Mouse (Mus musculus): ENCODE measurements at regions not wholly inside any gene's neighbourhood (a gene's known extent, or its start where the extent isn't known, plus 50 kb on each side); places are given as distances from the start of the nearest gene placed in this dataset.
A peak's percentile ranks its signal among the peaks of the same experiment; 100 is the strongest.

DNA sequence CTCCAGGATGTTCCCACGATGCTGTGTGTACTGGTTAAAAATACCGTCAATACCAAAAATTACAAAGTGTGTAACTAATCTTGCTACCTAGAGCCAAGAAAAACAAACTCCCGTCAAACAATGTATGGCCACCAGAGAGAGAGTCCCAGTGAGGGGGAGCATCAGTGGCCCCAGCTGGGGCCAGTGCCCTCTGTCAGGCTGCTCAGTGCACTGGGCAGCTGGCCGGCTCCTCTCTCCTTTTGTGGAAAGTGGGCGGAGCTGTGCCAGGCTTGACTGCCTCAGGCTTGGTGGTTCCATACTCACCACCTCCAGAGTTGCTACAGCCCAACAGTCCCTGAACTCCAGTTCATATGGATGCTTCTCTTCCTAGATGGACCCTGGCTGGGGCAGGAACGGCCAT, 53.8 kb upstream of the Sept5 start:
- no peak for DNase-seq

DNA sequence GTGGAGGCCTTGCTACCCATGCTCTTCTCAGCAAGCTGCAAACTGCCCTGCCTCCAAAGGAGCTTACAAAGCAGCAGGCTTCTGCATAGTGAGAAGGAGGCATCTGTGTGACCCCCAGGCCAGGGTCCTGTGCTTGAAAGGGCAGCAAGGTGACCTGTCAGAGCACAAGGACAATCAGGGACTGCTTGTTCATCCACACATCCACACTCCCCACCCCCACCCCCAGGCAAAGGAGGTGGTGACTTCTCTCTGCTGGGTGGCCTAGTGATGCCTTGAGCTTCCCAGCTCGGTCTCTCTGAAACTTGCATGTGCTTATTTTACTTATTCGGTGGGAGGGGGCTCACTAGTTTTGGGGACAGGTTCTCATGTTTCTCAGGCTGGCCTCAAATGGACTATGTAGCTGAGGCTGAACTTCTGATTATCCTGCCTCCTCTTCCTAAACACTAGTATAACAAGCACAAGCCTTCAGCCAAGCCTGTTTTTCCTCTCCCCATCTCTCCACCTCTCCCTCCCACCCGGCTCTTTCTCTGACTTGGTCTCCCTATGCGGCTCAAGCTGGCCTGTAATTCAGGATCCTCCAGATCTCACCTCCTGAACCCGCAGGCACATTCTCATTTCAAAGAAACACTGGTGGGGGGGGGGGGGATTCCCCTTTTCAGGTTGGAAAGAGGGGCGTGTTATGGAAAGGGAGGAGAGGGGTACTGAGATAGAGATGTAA, 56.4 kb upstream of the Sept5 start:
- DNase-seq: no peak

DNA sequence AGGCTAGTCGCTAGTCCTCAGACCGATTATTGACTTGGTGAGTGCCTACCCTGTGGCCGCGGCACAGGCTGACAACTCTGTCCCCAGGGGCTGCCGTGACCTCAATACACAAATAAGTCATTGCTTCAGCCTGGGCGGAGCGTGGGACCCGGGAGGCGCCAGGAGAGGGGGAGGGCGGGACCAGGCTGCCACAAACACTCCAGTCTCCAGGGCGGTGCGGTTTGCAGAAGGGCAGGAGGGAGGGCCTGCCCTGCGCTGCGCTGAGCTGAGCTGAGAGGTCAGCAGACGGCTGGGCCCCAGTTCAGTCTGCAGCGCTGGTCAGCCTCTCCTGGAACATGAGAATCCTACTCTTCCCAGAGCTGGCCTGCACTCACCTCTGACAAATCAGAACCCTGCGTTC, 57.2 kb upstream of the Sept5 start:
- peak; percentile 83 for DNase-seq

DNA sequence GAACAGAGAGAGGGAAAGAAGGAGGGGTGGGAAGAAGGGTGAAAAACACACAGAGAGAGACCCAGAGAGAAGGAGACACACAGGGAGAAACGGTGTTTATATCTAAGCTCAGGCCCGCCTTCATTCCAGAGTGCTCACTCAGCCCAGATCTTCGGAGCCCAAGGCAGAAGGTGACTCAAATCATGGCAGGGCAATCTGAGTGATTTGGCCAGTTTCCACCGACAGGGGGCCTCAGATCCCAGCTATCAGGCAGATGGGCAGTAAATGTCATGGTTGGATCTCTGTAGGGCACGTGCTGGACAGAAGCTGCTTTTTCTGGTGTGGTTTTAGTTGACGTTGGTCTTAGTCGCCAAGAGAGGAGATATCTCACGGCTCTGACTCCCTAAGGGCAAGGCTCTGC, 57.6 kb upstream of the Sept5 start:
- DNase-seq: peak; percentile 65

DNA sequence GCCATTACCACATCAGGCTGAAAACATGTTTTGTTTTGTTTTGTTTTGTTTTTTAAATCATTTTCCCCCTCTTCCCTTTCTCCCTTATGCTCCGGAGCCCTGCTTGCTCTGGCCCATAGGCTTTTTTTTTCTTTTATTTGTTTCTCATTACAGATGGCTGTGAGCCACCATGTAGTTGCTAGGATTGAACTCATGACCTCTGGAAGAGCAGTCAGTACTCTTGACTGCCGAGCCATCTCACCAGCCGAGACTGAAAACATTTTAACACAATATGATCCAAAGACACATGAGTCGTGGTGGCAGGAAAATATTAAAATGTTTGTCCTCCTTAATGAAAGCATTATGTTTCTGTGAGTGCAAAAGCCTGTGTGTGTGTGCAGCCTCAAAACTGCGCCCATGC, 65.8 kb upstream of the Sept5 start:
- DNase-seq: no peak

DNA sequence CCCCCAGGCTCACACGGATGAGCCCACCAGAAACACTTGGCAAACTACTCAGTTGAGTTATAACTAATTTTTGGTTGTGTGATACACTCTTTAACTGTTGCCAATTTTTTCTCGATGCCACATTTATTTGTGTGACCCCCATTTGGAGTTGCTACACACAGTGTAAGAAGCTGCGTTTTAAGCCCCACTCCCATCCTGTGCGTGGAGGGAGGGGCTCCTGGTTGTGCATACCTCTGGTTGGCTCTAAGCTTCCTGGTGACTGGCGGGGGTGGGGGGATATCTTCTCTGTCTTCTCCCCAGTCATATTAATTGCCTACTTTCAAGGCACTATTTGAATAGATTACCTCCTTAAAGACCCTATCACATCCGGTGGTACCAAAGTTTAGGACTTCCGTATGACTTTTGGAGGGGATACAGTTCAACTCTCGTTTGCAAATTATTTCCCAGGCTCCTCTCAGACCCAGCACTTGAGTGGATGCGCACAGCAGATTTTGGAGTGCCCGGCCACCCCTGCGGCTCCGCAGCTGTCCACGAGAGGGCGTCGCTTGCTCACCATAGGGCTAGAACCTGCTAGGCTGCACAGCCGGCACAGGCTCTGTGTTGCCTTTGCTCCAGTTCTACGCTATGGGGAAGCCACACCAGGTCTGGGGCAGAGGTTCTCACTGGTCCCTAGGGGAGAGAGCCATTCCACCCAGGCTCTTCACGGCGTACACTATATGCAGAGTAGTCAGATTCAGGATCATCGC, 66.5 kb upstream of the Sept5 start:
- DNase-seq: peak; percentile 72

DNA sequence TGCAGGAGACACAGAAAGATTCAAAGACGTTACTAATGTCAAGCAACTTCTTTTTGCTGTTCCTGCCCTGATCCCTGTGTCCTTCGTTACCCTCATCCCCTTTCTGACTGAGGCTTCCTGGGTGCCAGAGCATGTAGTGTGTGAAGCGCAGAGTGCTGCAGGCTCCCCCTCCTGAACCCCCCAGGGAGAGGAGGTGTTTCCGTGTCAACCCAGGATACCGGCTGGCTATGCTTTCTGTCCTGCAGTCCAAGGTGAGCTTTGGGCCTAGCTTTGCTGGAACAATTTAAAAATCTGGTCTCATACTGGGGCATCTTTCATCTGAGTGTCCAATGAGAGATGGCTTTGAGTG, 67.0 kb upstream of the Sept5 start:
- no peak for DNase-seq

DNA sequence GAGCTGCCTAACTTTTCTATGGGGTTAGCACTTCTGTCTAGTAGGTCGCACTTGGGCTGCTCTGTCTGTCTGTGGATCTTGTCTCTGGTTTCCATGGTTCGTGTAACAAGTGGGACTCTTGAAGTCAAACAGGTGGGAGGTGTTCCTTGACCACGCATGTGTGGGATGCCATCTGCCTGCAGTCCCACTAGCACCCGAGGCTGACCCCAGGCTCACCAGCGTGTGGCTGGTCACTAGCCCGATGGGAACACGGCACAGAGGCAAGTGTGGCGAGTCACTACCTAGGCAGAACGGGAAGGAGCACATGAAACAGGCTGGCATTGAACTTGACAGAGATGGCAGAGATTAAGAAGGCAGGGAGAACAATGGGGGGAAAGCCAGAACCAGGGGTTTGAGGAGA, 72.5 kb upstream of the Cldn5 start:
- no peak for DNase-seq

DNA sequence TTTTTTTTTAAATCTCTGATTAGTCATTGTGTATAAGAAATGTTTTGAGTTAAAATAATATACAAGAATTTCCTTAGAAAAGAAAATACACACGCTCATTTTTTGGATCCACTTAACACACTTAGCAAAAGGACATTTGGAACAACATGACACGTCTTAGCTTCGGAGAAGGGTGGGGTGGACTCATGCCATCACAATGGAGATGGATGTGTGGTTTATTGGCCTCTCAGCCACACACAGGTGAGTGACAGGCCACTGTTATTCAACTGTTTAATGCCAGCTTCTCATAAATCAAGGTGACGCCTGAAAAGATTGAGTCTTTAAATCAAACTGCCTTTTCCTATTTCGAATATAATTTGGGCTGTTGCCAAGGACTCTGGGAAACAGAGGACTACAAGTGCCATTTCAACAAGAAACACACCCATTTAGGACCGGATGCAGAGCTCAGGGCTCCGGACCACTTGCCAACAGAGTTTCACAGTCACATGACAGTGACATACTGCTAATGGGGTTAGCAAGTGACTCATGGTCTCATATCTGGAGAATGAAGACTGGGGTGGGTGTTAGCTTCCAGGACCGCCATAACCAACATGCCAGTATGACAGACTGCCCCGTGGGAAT, 71.5 kb upstream of the Cldn5 start:
- DNase-seq: no peak

DNA sequence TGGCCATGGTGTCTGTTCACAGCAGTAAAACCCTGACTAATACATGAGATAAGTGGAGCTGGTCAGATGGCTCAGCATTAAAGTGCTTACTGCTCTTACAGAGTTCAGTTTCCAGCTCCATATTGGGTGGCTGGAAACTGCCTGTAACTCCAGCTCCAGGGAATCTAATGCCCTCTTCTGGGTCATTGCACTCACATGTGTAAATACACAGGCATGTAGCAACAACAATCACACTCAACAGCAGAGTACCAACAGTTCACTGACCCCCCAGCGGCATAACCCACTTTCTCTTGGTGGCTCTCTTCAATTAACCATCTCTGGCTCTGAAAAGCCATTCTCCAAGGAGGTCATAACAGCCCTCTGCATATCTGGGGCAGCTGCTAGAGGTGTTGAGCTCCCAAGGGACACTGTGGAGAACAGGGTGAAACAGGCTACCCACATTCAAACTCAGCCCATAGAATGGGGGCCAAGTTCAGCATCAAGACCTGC, 65.0 kb upstream of the Cldn5 start:
- DNase-seq: no peak

DNA sequence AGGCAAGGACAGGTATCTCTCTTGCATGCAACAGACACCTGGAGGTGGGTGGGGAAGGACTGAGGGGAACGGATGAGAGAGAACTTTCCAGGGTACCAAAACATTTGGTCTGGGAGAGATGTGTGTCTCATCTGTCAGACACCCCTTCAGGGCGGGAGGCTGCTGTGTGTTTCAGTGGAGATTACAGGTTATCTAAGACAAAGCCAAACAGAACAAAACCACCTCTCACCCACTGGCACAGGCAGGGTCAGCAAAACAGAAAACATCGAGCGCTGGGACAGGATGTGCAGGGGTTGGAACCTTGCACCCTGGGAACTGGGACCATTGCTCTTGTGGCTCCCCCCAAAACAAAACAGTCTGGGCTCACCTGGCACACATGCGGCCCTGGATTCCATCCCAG, 63.6 kb upstream of the Cldn5 start:
- no peak for DNase-seq

DNA sequence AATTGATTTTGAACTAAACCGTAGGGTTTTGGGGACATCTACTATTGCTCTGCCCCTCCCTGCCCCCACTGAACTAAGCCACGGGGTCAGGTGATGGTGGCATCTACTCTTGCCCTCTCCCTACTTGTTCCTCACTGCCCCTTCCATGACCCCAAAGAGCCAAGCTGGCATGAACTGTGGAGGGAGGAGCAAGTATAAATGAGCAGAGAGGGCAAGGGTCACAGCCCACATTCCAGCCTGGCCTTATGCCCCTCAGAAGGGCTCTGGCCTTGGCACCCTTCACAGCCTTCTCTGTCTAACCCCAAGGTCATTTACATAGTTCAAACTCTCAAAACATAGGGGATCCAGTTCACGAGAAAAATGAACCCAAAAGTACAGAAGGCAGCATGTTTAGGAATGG, 61.3 kb upstream of the Cldn5 start:
- DNase-seq: no peak

DNA sequence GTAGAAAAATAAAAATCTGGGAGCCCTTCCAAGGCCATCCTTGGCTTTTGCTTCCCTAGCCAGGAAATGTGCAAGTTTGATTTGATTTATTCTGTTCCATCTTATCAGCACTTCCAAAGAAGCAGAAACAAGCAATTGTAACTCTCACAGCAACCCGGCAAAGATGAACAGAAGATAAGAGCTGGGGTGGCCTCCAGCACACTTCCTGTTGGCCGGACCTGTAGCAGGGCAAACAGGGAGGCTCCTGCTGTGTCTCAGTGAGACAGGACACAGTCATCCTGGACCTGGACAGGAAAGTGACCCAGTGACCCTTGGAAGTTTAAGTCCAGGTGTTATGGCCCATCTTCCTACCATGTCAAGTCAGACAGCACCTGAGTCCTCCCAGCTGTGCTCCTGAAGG, 58.6 kb upstream of the Cldn5 start:
- DNase-seq: no peak

DNA sequence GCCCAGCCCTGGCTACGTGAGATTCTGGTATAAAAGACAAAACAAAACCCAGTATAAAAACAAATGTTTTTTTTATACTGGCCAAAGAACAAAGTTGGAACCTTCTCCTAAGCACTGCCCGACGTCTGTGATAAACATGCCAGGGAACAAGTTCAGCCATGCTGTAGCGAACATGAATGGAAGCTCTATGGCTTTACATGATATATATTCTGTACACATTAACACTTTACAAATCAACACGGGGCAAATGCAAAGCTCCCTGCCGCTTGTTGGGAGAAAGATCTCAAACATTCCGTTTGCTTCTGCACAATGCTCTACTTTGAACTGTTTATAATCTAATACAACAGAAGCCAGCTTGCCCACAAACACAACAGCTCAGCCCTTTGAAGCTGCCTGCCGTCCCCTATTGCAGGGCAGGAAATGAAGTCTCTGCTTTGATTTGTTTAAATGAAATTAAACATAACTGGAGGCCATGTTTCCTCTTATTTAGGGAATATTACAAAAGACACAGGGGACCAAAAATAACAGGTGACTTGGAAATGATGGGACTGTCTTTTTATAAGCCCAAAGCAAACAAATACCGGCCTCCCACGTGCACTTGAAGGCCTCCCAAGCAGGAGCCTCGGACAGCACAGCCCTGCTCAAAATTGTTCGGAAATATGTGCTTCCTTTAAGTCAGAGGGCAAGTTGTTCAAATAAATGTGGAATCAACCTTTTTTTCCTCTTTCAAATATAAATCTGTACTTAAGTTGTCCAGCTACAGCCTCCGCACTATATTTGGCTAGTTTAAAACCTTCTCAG, 56.0 kb upstream of the Cldn5 start:
- no peak for DNase-seq

DNA sequence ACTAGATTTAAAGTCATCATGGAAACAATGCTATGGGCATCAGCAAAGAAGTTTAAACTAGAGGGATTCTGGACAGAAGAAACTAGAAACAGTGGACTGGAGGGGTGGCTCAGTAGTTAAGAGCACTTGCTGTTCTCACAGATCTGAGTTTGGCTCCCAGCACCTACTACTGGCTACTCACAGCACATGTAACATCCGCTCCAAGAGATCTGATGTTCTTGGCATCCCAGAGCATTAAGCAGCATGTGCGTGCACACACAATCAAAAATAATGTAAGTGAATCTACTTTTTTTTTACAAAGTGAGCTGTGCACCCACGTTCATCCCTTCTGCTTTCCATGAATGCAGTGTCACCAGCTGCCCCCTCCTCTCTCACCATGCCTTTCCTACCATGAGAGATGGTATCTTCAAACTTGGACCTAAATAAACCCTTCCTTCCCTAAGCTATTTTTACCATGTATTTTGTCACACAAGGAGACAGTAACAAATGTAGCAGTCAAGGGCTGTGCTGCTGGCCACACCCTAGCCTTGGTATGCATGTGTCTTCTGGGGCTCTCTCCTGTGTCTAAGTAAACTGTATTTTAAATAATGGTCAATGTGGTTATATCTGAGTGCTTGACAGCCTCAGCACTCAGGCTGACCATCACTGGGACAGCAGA, 53.3 kb upstream of the Cldn5 start:
- DNase-seq: no peak

DNA sequence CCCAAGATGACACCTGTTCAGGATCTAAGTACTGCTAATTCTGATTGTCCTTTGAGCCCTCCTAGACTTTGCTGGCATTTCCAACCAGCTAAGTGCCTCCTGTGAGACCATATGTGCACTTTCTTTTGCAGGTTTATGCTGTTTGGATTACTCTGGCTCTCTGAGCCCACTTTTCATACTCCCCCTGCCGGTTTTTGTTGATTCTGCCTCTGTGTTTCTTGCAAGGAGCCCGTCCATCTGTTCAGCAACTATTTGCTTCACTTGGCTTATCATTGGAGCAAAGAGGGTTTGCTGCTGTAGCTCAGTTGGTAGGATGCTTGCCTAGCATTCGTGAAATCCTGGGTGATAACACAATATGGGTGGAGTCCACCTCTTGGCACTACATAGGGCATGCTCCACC, 52.8 kb upstream of the Cldn5 start:
- DNase-seq: no peak

DNA sequence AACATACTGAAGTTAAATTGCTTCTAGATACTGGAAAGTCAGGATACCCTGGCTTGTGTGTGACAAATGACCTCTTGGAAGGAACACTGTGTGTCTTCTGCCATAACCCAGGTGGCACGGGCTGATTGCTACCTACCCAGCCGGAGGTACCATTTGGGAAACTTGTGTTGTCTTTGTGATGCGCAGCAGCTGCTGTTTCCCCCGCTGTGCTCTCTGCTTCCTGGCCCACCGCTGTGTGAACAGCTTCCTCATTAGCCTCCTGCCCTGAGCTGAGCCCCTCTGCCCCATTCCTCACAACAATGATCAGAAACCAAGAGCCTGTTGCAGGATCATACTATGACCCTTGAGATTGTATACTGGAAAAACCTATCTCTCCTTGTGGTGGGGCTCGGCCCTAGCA, 51.9 kb upstream of the Cldn5 start:
- no peak for DNase-seq
